Mouse (Mus musculus): ENCODE measurements around the gene Rpl27a.

Gene Rpl27a

GRCm38 (mm10) chr7:109518838-109519696 is at the start of gene Rpl27a:
Gene Rpl27a (plus strand): TSS chr7:109519147.
- peak; percentile 98 for DNase-seq

- DNase-seq, result no peak
These were observed 48.2 kb upstream of the Rpl27a start for GRCm38 (mm10) chr7:109470700-109471099.

- no peak for DNase-seq
These were observed 41.0 kb upstream of the Rpl27a start for GRCm38 (mm10) chr7:109477926-109478325.

GRCm38 (mm10) chr7:109480765-109481197 is 38.2 kb upstream of the Rpl27a start:
- peak in 1 of 2 experiments; percentile 18 for DNase-seq

GRCm38 (mm10) chr7:109484221-109484620 is 34.7 kb upstream of the Rpl27a start:
- no peak for DNase-seq

- no peak for DNase-seq
These were observed 26.2 kb upstream of the Rpl27a start for GRCm38 (mm10) chr7:109492616-109493318.

- DNase-seq, result no peak
These were observed 25.3 kb upstream of the Rpl27a start for GRCm38 (mm10) chr7:109493319-109494316.

GRCm38 (mm10) chr7:109497507-109497906 is 21.4 kb upstream of the Rpl27a start:
- DNase-seq, result no peak

GRCm38 (mm10) chr7:109507119-109507518 is 11.8 kb upstream of the Rpl27a start:
- no peak for DNase-seq

- no peak for DNase-seq
These were observed 11.4 kb upstream of the Rpl27a start for GRCm38 (mm10) chr7:109507572-109507971.

GRCm38 (mm10) chr7:109508034-109508433 is 10.9 kb upstream of the Rpl27a start, which contains the start of gene Trim66:
Gene Trim66 (minus strand): TSS chr7:109508134.
- no peak for DNase-seq

GRCm38 (mm10) chr7:109510799-109511198 is 8.1 kb upstream of the Rpl27a start:
- DNase-seq, result no peak

- no peak for DNase-seq
These were observed 7.1 kb upstream of the Rpl27a start for GRCm38 (mm10) chr7:109511838-109512237.

GRCm38 (mm10) chr7:109516500-109516899 is 2.4 kb upstream of the Rpl27a start:
- DNase-seq, result no peak

GRCm38 (mm10) chr7:109518036-109518681 is 788 bp upstream of the Rpl27a start:
- no peak for DNase-seq

- DNase-seq, result no peak
These were observed 989 bp downstream of the Rpl27a start for GRCm38 (mm10) chr7:109519936-109520335.

- no peak for DNase-seq
These were observed 3.1 kb downstream of the Rpl27a start for GRCm38 (mm10) chr7:109522084-109522483.

GRCm38 (mm10) chr7:109523304-109523703 is 4.4 kb downstream of the Rpl27a start:
- no peak for DNase-seq

- DNase-seq, result no peak
These were observed 4.9 kb downstream of the Rpl27a start for GRCm38 (mm10) chr7:109523741-109524441.

GRCm38 (mm10) chr7:109524442-109524744 is 5.4 kb downstream of the Rpl27a start:
- DNase-seq, result no peak

- no peak for DNase-seq
These were observed 5.8 kb downstream of the Rpl27a start for GRCm38 (mm10) chr7:109524763-109525162.
